Mouse (Mus musculus) intestine, postnatal 0 days (tissue): ENCODE results near the gene Obp2b. TPM values are rescaled to one million over a fixed set of nuclear protein-coding genes. Genes with fewer than 3 reads are reported as not detected.
"Not testable (repeated sequence)": the region's sequence is repeated elsewhere in the genome, so short reads cannot be mapped to it uniquely, and the experiment has no call there.

ENCODE experiments used
- ATAC-seq: fragments of 200-750 bp; cut with Nextera tagmentation; 2 replicates; pipeline ENCODE4 v1.8.0; 2017; ENCODE audit warnings: mild to moderate bottlenecking, moderate TSS enrichment, moderate library complexity
- H3K27ac ChIP-seq: fragments of 300-500 bp; sonication (generic); 2 replicates; pipeline ENCODE4 v1.5.1; 2014; ENCODE audit warnings: mild to moderate bottlenecking, low read depth, low read length, moderate library complexity
- H3K27me3 ChIP-seq: fragments of 300-500 bp; sonication (generic); replicated peaks from 2 replicates; pipeline ENCODE4 v1.6.1; 2014; ENCODE audit warnings: low read length, mixed read lengths; ENCODE audit not compliant: control insufficient read depth, insufficient read depth
- H3K36me3 ChIP-seq: fragments of 300-500 bp; sonication (generic); 2 replicates; pipeline ENCODE4 v1.6.1; 2014; ENCODE audit warnings: mild to moderate bottlenecking, moderate library complexity; ENCODE audit not compliant: control insufficient read depth, insufficient read depth
- H3K4me1 ChIP-seq: fragments of 300-500 bp; sonication (generic); replicated peaks from 2 replicates; pipeline ENCODE4 v1.6.1; 2014; ENCODE audit warnings: antibody characterized with exemption, low read length, mixed read lengths; ENCODE audit not compliant: control insufficient read depth, insufficient read depth
- H3K4me2 ChIP-seq: fragments of 300-500 bp; sonication (generic); replicated peaks from 2 replicates; pipeline ENCODE4 v1.6.1; 2014; ENCODE audit warnings: low read depth, mild to moderate bottlenecking, moderate library complexity
- H3K4me3 ChIP-seq: fragments of 300-500 bp; sonication (generic); 2 replicates; pipeline ENCODE4 v1.5.1; 2014; ENCODE audit warnings: low read depth, low read length
- H3K9ac ChIP-seq: fragments of 300-500 bp; sonication (generic); 2 replicates; pipeline ENCODE4 v1.6.1; 2014; ENCODE audit warnings: mild to moderate bottlenecking, low read depth, low read length
- H3K9me3 ChIP-seq: fragments of 300-500 bp; sonication (generic); 2 replicates; pipeline ENCODE4 v1.6.1; 2016; ENCODE audit warnings: mixed run types; ENCODE audit not compliant: control insufficient read depth
- CTCF ChIP-seq: sonication (generic); IDR thresholded peaks from 2 replicates; pipeline ENCODE4 v1.5.1; 2016; ENCODE audit warnings: low read depth, mild to moderate bottlenecking, control low read depth, antibody characterized with exemption, moderate library complexity
- WGBS: fragments of 180-500 bp; shearing (Covaris S2); extraction: QIAGEN DNeasy Blood & Tissue Kit; methylation state at CpG from one replicate; pipeline ENCODE4 v1.1.7; 2014; 5-methylcytosine and 5-hydroxymethylcytosine counted together
- polyA plus RNA-seq: library from polyadenylated mRNA; unstranded; fragments of >200 nt; fragmentation: Nextera tagmentation; extraction: Ambion mirVana; gene quantifications from 2 replicates; pipeline ENCODE4 v1.2.1, GENCODE M21; 2015

Gene Obp2b
- polyA plus RNA-seq, result not detected in 2 replicates

- H3K4me3 ChIP-seq, ATAC-seq, H3K4me2 ChIP-seq, H3K4me1 ChIP-seq, H3K36me3 ChIP-seq, H3K9me3 ChIP-seq, H3K27me3 ChIP-seq, H3K27ac ChIP-seq, H3K9ac ChIP-seq: not testable (repeated sequence)
- WGBS, result 59% methylated on average over 3 of the region's 3 CpGs
Observed at GRCm38 (mm10) chr2:25736709-25737108, at the start of gene Obp2b. TSS of gene Obp2b (plus strand) at chr2:25737009.

- peak; percentile 51 for ATAC-seq
- H3K9ac ChIP-seq, result no peak overlapping the region
- no peak overlapping the region for H3K27ac ChIP-seq
- H3K4me1 ChIP-seq, result no peaks in the 10 kb centered on the region
- no peaks in the 10 kb centered on the region for H3K36me3 ChIP-seq
- peak; percentile 85 for TF ChIP-seq CTCF
- no peak overlapping the region for H3K4me2 ChIP-seq
- no peaks in the 10 kb centered on the region for H3K9me3 ChIP-seq
- H3K27me3 ChIP-seq, result no peaks in the 10 kb centered on the region
- no peak overlapping the region for H3K4me3 ChIP-seq
Observed at GRCm38 (mm10) chr2:25694605-25695004, 42.2 kb upstream of the Obp2b start.

DNA sequence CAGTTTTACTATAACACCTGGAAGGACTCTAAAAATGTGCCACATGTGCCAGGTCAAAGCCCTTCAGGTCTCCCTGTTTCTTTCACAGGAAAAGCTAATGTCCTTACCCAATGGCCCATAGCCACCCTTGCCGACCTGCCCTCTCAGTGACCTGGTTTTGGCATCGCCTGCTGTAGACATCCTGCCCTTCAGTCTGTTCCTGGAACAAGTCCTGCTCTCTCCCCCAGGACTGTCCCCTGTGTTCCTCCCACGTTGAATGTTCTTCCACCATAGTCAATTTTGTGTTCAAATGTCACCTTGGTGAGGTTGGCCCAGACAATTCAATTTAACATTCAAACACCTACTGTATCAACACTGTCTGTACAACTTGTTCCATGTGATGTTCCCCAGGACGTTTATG, 39.9 kb upstream of the Obp2b start:
- no peak for ATAC-seq
- no peaks in the 10 kb centered on the region for H3K27me3 ChIP-seq
- no peak overlapping the region for H3K4me3 ChIP-seq
- whole genome bisulfite sequencing, result 68% methylated on average over 4 of the region's 4 CpGs
- no peaks in the 10 kb centered on the region for H3K36me3 ChIP-seq
- H3K9me3 ChIP-seq, result no peaks in the 10 kb centered on the region
- no peak overlapping the region for H3K27ac ChIP-seq
- no peak for TF ChIP-seq CTCF
- no peaks in the 10 kb centered on the region for H3K4me1 ChIP-seq
- no peak overlapping the region for H3K4me2 ChIP-seq
- no peak overlapping the region for H3K9ac ChIP-seq

DNA sequence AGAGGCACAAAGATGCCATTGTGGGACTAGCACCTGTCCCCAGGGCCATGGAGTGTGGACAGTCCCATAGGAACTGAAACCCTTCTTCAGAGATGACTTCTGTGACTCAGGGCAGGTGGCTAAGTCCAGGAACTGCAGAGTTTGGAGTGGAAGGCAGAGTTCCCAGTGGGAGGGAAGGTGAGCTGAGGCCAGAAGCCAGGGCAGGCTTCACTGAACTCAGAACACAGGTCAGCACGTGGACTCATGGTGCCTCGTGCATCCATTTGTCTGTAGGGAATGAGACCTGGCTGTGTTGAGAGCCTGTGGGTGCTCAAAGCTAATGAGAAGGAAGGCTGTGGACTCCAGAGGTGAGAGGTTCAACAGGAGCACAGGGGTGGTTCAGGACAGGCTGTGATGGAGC, 38.1 kb upstream of the Obp2b start:
- 90% methylated on average over 2 of the region's 2 CpGs for WGBS
- ATAC-seq, result no peak
- Histone ChIP-seq H3K9me3 (no peaks in the 10 kb centered on the region), H3K27me3 (no peaks in the 10 kb centered on the region), H3K4me2 (no peak overlapping the region), H3K36me3 (no peaks in the 10 kb centered on the region), H3K27ac (no peak overlapping the region), H3K4me1 (no peaks in the 10 kb centered on the region), H3K4me3 (no peak overlapping the region), H3K9ac (no peak overlapping the region)
- TF ChIP-seq CTCF, result no peak

DNA sequence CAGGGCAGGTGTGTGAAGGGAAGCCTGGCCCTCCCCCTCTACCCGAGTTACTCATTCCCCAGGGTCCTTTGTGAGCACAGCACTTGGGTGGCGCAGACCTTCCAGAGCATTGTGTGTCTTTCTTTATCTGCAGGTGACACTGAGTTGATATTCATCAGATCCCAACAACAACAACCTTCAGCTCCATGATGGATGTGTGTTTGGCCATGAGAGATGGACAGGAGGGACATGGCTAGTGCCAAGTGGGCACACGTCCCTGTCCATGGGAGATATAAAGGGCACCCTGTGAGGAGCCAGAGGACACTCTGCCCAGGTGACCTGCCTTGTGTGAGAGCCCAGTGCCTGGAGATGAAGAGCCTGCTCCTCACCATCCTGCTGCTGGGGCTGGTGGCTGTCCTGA, 37.1 kb upstream of the Obp2b start, which contains the start of gene Obp2a:
Gene Obp2a, plus strand, starts transcription at position 301 of the 400 bp plus-strand sequence.
- not testable (repeated sequence) for H3K4me1 ChIP-seq, H3K4me3 ChIP-seq, H3K27me3 ChIP-seq, H3K4me2 ChIP-seq, ATAC-seq, H3K9me3 ChIP-seq, H3K36me3 ChIP-seq, H3K27ac ChIP-seq, H3K9ac ChIP-seq
- WGBS, result 59% methylated on average over 3 of the region's 3 CpGs

DNA sequence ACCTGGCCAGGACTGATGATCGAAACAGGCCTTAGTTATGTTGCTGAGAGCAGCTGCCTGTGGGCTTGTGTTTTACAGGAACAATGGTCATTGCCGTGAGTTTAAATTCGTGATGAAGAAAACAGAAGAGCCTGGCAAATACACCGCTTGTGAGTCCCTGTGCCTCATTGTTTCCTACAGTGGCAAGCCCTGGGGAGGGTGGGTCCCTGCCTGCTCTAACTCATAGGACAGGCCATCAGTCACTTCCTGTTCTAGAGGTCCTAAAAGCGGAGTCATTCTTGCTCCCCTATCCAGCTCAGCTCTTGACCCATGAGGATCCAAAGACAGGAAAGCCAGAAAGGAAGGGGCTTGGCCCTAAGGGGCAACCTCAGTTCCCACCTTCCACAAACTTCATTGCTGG, 35.8 kb upstream of the Obp2b start:
- TF ChIP-seq CTCF, result no peak
- H3K36me3 ChIP-seq, result no peaks in the 10 kb centered on the region
- H3K27ac ChIP-seq, result no peak overlapping the region
- H3K4me2 ChIP-seq, result no peak overlapping the region
- H3K4me3 ChIP-seq, result no peak overlapping the region
- no peak overlapping the region for H3K9ac ChIP-seq
- H3K27me3 ChIP-seq, result no peaks in the 10 kb centered on the region
- 77% methylated on average over 5 of the region's 5 CpGs for WGBS
- ATAC-seq, result no peak
- H3K4me1 ChIP-seq, result 0 out of 2 replicates have a peak, but pooled peaks cover 3% of the 10 kb centered on the region
- H3K9me3 ChIP-seq, result no peaks in the 10 kb centered on the region

DNA sequence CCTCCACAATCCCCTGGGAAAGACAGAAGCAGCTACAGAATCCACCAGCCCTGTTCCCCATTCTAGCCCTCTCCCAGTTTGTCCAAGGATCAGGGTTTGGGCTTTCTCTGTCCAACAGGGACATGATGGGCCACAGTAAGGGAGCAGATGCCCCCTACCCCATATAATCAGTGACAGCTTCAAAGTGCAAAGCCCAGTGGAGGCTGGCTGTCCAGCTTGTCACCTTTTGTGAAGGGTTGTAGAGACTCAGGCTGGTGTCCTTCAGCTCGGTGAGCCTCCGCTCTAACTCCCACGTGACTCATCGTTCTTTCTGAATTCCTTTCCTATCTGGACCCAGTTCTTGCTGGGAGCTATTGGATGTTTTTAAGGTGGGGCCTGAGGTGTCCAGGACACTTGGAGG, 33.1 kb upstream of the Obp2b start:
- Histone ChIP-seq H3K27me3 (no peaks in the 10 kb centered on the region), H3K9ac (no peak overlapping the region), H3K4me3 (no peak overlapping the region), H3K4me2 (no peak overlapping the region), H3K4me1 (0 out of 2 replicates have a peak, but pooled peaks cover 5% of the 10 kb centered on the region), H3K27ac (no peak overlapping the region), H3K9me3 (no peaks in the 10 kb centered on the region), H3K36me3 (no peaks in the 10 kb centered on the region)
- TF ChIP-seq CTCF, result no peak
- 60% methylated on average over 4 of the region's 4 CpGs for WGBS
- ATAC-seq, result no peak
